Mouse (Mus musculus) liver, embryonic 15.5 days (tissue): ENCODE results near the gene Tspan5. TPM values are rescaled to one million over a fixed set of nuclear protein-coding genes. Genes with fewer than 3 reads are reported as not detected.

Experiments used
- ATAC-seq: fragments of 200-750 bp; cut with Nextera tagmentation; 2 replicates; pipeline ENCODE4 v1.8.0; 2017; ENCODE audit warnings: moderate number of reproducible peaks, mild to moderate bottlenecking, moderate library complexity; ENCODE audit not compliant: insufficient read depth
- H3K27ac ChIP-seq: fragments of 300-500 bp; sonication (generic); replicated peaks from 2 replicates; pipeline ENCODE4 v1.5.1; 2015; ENCODE audit warnings: mild to moderate bottlenecking, inconsistent platforms
- H3K27me3 ChIP-seq: fragments of 300-500 bp; sonication (generic); 2 replicates; pipeline ENCODE4 v1.6.1; 2015; ENCODE audit warnings: mild to moderate bottlenecking, inconsistent platforms
- H3K36me3 ChIP-seq: fragments of 300-500 bp; sonication (generic); replicated peaks from 2 replicates; pipeline ENCODE4 v1.6.1; 2015; ENCODE audit warnings: moderate library complexity, mild to moderate bottlenecking, inconsistent platforms
- H3K4me1 ChIP-seq: fragments of 300-500 bp; sonication (generic); replicated peaks from 2 replicates; pipeline ENCODE4 v1.6.1; 2015; ENCODE audit warnings: inconsistent platforms
- H3K4me2 ChIP-seq: fragments of 300-500 bp; sonication (generic); 2 replicates; pipeline ENCODE4 v1.6.1; 2015; ENCODE audit warnings: moderate library complexity, mild to moderate bottlenecking, inconsistent platforms
- H3K4me3 ChIP-seq: fragments of 300-500 bp; sonication (generic); replicated peaks from 2 replicates; pipeline ENCODE4 v1.5.1; 2015; ENCODE audit warnings: mild to moderate bottlenecking, inconsistent platforms
- H3K9ac ChIP-seq: fragments of 300-500 bp; sonication (generic); 2 replicates; pipeline ENCODE4 v1.6.1; 2015; ENCODE audit warnings: moderate library complexity, mild to moderate bottlenecking, inconsistent platforms
- H3K9me3 ChIP-seq: fragments of 300-500 bp; sonication (generic); replicated peaks from 2 replicates; pipeline ENCODE4 v1.6.1; 2016; ENCODE audit warnings: inconsistent platforms
- WGBS: fragments of 180-500 bp; shearing (Covaris S2); methylation state at CpG from one replicate; pipeline ENCODE4 v1.1.7; 2015; ENCODE audit warnings: mixed read lengths; ENCODE audit not compliant: insufficient replicate concordance; 5-methylcytosine and 5-hydroxymethylcytosine counted together
- polyA plus RNA-seq: library from polyadenylated mRNA; unstranded; fragments of >200 nt; fragmentation: Nextera tagmentation; extraction: Ambion mirVana; gene quantifications from 2 replicates; pipeline ENCODE4 v1.2.1, GENCODE M21; 2015

Tspan5 gene
- polyA plus RNA-seq, 1 experiment from 2014 or later: 3.4 TPM

- H3K36me3 ChIP-seq: no peaks in the 10 kb centered on the region
- ATAC-seq: no peak
- H3K9ac ChIP-seq: no peak overlapping the region
- H3K4me3 ChIP-seq: no peak overlapping the region
- no peak overlapping the region for H3K4me2 ChIP-seq
- H3K27ac ChIP-seq: no peak overlapping the region
- WGBS: 63% methylated on average over 9 of the region's 9 CpGs
- no peaks in the 10 kb centered on the region for H3K27me3 ChIP-seq
- H3K4me1 ChIP-seq: peaks cover 17% of the 10 kb centered on the region
- no peaks in the 10 kb centered on the region for H3K9me3 ChIP-seq
Observed at GRCm38 (mm10) chr3:138773871-138774606, 32.0 kb downstream of the Tspan5 start.

DNA sequence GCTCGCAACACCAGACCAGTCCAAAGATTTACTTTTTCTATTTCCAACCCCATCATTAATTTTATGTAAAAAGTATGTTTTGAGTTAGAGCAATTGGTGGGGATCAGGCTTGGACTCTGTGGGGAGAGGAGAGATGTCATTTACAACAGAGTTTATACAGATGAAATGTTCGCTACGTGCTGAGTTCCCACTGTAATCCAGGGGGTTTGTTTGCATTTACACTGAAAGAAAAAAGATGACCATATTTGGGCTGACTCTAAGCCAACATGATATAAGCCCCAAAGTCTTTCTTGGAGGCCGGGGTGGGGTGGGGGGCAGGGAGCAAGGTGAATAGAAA is 32.6 kb downstream of the Tspan5 start:
- Histone ChIP-seq H3K4me3 (no peak overlapping the region), H3K9me3 (no peaks in the 10 kb centered on the region), H3K4me2 (no peak overlapping the region), H3K4me1 (peaks cover 16% of the 10 kb centered on the region), H3K36me3 (no peaks in the 10 kb centered on the region), H3K27ac (no peak overlapping the region), H3K27me3 (no peaks in the 10 kb centered on the region), H3K9ac (no peak overlapping the region)
- ATAC-seq: no peak
- 76% methylated on average over 4 of the region's 4 CpGs for WGBS

DNA sequence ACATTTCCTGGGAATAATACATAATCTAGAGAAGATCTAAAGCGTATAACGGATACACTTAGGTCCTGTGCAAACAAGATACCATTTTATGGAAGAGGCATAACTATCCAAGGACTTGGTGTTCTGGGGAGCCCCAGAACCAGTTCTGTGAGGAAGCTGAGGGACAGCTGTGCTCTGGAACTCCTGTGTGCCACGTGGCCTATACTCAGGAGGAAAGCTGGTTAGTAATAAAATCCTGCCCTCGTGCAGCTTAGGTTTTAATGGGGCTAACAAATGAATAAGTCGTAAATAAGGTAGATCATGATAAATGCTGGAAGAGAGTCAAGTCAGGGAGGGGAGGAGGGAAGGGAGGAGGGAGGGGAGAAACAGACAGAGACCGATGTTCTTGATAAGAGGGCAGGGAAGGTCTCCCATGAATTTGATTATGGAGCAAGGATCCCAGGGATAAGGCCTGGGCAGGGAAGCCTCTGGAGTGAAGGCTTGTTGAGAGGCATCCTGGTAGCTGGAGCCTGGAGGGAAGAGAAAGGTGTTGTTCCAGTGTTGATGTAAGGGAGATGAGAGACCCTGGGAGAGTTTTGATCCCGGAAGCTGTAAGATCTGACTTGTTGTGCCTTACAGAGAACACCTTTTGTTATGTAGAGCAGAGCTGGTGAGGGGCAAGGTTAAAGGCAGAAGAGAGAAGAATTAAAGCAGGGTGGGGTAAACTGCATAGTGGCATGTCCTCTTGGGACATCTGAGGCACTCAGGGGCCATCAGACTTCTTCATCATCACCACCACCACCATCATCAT is 34.1 kb downstream of the Tspan5 start:
- H3K4me3 ChIP-seq: no peak overlapping the region

DNA sequence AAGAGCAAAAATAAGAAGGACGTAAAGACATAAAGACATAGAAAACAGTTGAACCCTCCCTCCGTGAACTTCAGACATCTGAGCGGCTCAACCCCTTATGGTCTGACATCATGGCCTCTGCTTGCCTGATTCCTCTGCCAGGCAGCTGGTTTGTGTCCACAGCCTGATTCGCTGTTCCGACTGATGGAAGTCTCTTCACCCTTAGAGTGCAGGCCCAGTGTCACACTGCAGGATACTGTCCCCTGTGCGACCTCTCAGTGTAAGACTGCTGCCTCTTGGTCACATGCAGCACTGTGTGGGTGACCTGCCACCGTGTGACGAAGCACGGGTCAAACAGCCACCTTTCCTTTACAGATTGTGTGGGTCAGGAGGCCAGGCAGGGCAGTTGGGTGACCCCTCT is 39.5 kb downstream of the Tspan5 start:
- H3K9me3 ChIP-seq: no peaks in the 10 kb centered on the region
- H3K4me2 ChIP-seq: no peak overlapping the region
- 0 out of 2 replicates have a peak, but pooled peaks have one; percentile 28 for ATAC-seq
- H3K36me3 ChIP-seq: no peaks in the 10 kb centered on the region
- no peaks in the 10 kb centered on the region for H3K27me3 ChIP-seq
- H3K9ac ChIP-seq: no peak overlapping the region
- H3K27ac ChIP-seq: no peak overlapping the region
- WGBS: 76% methylated on average over 9 of the region's 9 CpGs
- no peak overlapping the region for H3K4me3 ChIP-seq
- H3K4me1 ChIP-seq: no peaks in the 10 kb centered on the region

More for the DNA sequence above, 34.1 kb downstream of the Tspan5 start:
- Histone ChIP-seq H3K9me3 (no peaks in the 10 kb centered on the region), H3K27ac (no peak overlapping the region), H3K9ac (no peak overlapping the region), H3K4me1 (peaks cover 2% of the 10 kb centered on the region; the same call in 1 of the 2 replicates), H3K36me3 (no peaks in the 10 kb centered on the region), H3K4me2 (no peak overlapping the region), H3K27me3 (no peaks in the 10 kb centered on the region)
- WGBS: 51% methylated on average over 7 of the region's 7 CpGs
- ATAC-seq: no peak

GRCm38 (mm10) chr3:138783859-138784640 is 42.1 kb downstream of the Tspan5 start:
- Histone ChIP-seq H3K9ac (no peak overlapping the region), H3K9me3 (no peaks in the 10 kb centered on the region), H3K27me3 (no peaks in the 10 kb centered on the region), H3K27ac (no peak overlapping the region), H3K4me1 (no peaks in the 10 kb centered on the region), H3K4me2 (no peak overlapping the region), H3K36me3 (no peaks in the 10 kb centered on the region), H3K4me3 (no peak overlapping the region)
- WGBS: 71% methylated on average over 19 of the region's 19 CpGs
- ATAC-seq: no peak

DNA sequence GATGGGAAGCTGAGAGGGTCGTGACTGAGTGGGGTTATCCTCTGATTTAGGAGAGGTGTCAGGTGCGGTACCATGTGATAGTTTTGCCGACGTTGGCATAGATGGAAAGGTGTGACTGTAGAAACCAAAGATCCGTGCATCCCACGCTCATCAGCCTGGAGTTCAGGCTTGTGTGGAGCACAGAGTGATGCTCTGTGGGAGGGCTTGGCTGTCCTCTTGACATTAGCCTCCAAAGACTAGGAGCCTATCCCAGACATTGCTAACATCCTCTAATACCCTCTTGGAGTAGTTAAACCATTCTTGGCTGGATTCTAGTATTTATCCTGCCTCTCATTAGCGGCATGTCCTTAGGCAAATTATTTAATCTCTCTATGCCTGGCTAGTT is 42.6 kb downstream of the Tspan5 start:
- 80% methylated on average over 7 of the region's 7 CpGs for WGBS
- ATAC-seq: no peak

DNA sequence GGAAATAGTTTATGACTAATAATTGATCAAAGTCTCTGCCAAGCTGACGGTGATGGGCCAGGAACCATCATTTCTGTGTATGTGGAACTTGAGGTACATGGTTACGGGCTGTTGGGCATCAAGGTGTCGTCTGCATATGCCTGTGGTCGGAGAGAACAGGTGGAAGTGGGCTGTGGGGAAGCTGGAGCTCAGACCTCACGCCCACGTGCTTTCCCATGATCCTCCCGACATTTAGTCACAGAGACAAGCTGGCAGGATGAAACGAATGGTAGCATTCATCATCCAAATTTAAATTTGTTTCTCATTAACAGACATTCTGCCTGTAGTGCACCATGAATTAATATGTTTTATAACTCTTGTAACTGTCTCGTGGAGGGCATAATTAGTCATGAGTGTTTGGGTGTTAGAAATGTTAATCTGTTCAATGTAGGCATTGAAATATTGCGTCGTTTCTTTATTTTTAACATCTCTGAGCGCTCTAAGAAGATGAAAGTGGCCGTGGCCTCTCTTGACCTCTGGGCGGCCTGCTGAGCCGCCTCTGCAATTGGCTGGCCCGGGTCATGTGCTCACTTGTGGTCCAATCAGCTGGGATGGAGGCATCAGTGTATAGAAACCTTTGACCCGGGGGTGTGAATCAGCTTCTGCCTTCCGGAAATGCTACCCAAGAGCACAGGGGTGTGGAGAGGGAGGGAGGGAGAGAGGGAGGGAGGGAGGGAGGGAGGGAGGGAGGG is 45.9 kb downstream of the Tspan5 start:
- WGBS: 73% methylated on average over 17 of the region's 18 CpGs
- Histone ChIP-seq H3K9me3 (no peaks in the 10 kb centered on the region), H3K36me3 (no peaks in the 10 kb centered on the region), H3K4me1 (no peaks in the 10 kb centered on the region), H3K9ac (no peak overlapping the region), H3K4me3 (no peak overlapping the region), H3K27me3 (no peaks in the 10 kb centered on the region), H3K27ac (no peak overlapping the region), H3K4me2 (no peak overlapping the region)
- ATAC-seq: no peak

More for the DNA sequence above, 42.6 kb downstream of the Tspan5 start:
- no peaks in the 10 kb centered on the region for H3K9me3 ChIP-seq
- H3K27me3 ChIP-seq: no peaks in the 10 kb centered on the region
- H3K36me3 ChIP-seq: no peaks in the 10 kb centered on the region
- H3K4me3 ChIP-seq: no peak overlapping the region
- no peak overlapping the region for H3K4me2 ChIP-seq
- H3K9ac ChIP-seq: no peak overlapping the region
- H3K4me1 ChIP-seq: no peaks in the 10 kb centered on the region
- no peak overlapping the region for H3K27ac ChIP-seq

- Histone ChIP-seq H3K9ac (no peak overlapping the region), H3K4me1 (no peaks in the 10 kb centered on the region), H3K4me3 (no peak overlapping the region), H3K27me3 (no peaks in the 10 kb centered on the region), H3K27ac (no peak overlapping the region), H3K4me2 (no peak overlapping the region), H3K36me3 (no peaks in the 10 kb centered on the region), H3K9me3 (no peaks in the 10 kb centered on the region)
- ATAC-seq: no peak
- WGBS: 81% methylated on average over 17 of the region's 17 CpGs
Observed at GRCm38 (mm10) chr3:138788489-138788850, 46.5 kb downstream of the Tspan5 start.

GRCm38 (mm10) chr3:138789275-138789674 is 47.3 kb downstream of the Tspan5 start:
- no peak for ATAC-seq
- Histone ChIP-seq H3K4me1 (no peaks in the 10 kb centered on the region), H3K27ac (no peak overlapping the region), H3K9ac (no peak overlapping the region), H3K36me3 (no peaks in the 10 kb centered on the region), H3K4me2 (no peak overlapping the region), H3K27me3 (no peaks in the 10 kb centered on the region), H3K4me3 (no peak overlapping the region), H3K9me3 (no peaks in the 10 kb centered on the region)
- 78% methylated on average over 5 of the region's 5 CpGs for WGBS

DNA sequence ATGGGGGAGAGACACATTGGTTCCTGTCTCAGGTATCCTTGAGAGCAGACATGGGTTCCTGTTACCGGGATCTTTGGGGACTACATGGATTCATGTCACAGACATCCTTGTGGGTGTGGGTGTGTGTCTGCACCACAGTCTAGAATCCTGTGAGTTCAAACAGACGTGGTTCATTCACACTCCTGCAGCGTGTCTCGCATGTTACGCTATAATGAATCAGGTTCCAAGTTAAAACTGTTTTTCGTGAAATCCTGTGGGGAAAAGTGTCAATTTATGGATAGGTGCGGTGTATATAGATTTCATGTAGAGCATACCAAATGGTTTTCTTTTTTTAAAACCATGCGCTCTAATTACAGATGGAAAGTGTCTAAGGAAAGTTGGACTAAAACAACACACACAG is 52.5 kb downstream of the Tspan5 start:
- 80% methylated on average over 8 of the region's 8 CpGs for WGBS
- no peak for ATAC-seq
- Histone ChIP-seq H3K9me3 (no peaks in the 10 kb centered on the region), H3K27ac (no peak overlapping the region), H3K27me3 (no peaks in the 10 kb centered on the region), H3K4me3 (no peak overlapping the region), H3K4me1 (no peaks in the 10 kb centered on the region), H3K36me3 (no peaks in the 10 kb centered on the region), H3K4me2 (no peak overlapping the region), H3K9ac (no peak overlapping the region)

- Histone ChIP-seq H3K9me3 (no peaks in the 10 kb centered on the region), H3K4me3 (no peak overlapping the region), H3K4me2 (no peak overlapping the region), H3K27me3 (no peaks in the 10 kb centered on the region), H3K4me1 (no peaks in the 10 kb centered on the region), H3K27ac (no peak overlapping the region), H3K9ac (no peak overlapping the region), H3K36me3 (no peaks in the 10 kb centered on the region)
- 63% methylated on average over 7 of the region's 7 CpGs for WGBS
- no peak for ATAC-seq
Observed at GRCm38 (mm10) chr3:138795951-138796350, 54.0 kb downstream of the Tspan5 start.
